Mouse (Mus musculus): Measurements from ENCODE around the gene Gzf1. TPM values are rescaled to one million over a fixed set of nuclear protein-coding genes. Genes with fewer than 3 reads are reported as not detected.

Gzf1 gene
- polyA plus RNA-seq (2014; fragmentation: Illumina TruSeq; extraction: RNeasy Lipid Tissue Mini Kit (QIAGEN cat#74804); ENCODE audit: low read depth, low replicate concordance) = 46.9 TPM

GRCm38 (mm10) chr2:148680775-148681291, at the start of gene Gzf1:
Gene Gzf1, plus strand, starts transcription at chr2:148681023.

GRCm38 (mm10) chr2:148672199-148673096, 8.4 kb upstream of the Gzf1 start, which contains the start of gene Nxt1:
Gene Nxt1, plus strand, starts transcription at chr2:148672601.

GRCm38 (mm10) chr2:148732327-148733000, 51.6 kb downstream of the Gzf1 start, which contains the start of gene Napb:
Gene Napb, minus strand, starts transcription at chr2:148732467.

Other genes with a start within 250 kb of the Gzf1 start
- gene Cd93, start 237.5 kb upstream of the Gzf1 start, polyA plus RNA-seq (2014; fragmentation: Illumina TruSeq; extraction: RNeasy Lipid Tissue Mini Kit (QIAGEN cat#74804); ENCODE audit: low read depth, low replicate concordance) = 49.3 TPM
- gene Nxt1, start 8.4 kb upstream of the Gzf1 start, polyA plus RNA-seq (2014; fragmentation: Illumina TruSeq; extraction: RNeasy Lipid Tissue Mini Kit (QIAGEN cat#74804); ENCODE audit: low read depth, low replicate concordance) = 6.6 TPM
- 14.1 TPM for gene Napb, start 51.4 kb downstream of the Gzf1 start, polyA plus RNA-seq (2014; fragmentation: Illumina TruSeq; extraction: RNeasy Lipid Tissue Mini Kit (QIAGEN cat#74804); ENCODE audit: low read depth, low replicate concordance)
- not detected for gene Cstl1, start 69.3 kb downstream of the Gzf1 start, polyA plus RNA-seq (2014; fragmentation: Illumina TruSeq; extraction: RNeasy Lipid Tissue Mini Kit (QIAGEN cat#74804); ENCODE audit: low read depth, low replicate concordance)
- gene Cst11, start 90.5 kb downstream of the Gzf1 start, polyA plus RNA-seq (2014; fragmentation: Illumina TruSeq; extraction: RNeasy Lipid Tissue Mini Kit (QIAGEN cat#74804); ENCODE audit: low read depth, low replicate concordance) = not detected
- not detected for gene 8030411F24Rik, start 101.0 kb downstream of the Gzf1 start, polyA plus RNA-seq (2014; fragmentation: Illumina TruSeq; extraction: RNeasy Lipid Tissue Mini Kit (QIAGEN cat#74804); ENCODE audit: low read depth, low replicate concordance)
- gene Cst12, start 108.3 kb downstream of the Gzf1 start, polyA plus RNA-seq (2014; fragmentation: Illumina TruSeq; extraction: RNeasy Lipid Tissue Mini Kit (QIAGEN cat#74804); ENCODE audit: low read depth, low replicate concordance) = not detected
- gene Cst8, start 117.8 kb downstream of the Gzf1 start, polyA plus RNA-seq (2014; fragmentation: Illumina TruSeq; extraction: RNeasy Lipid Tissue Mini Kit (QIAGEN cat#74804); ENCODE audit: low read depth, low replicate concordance) = 132 TPM
- gene Cst13, start 139.1 kb downstream of the Gzf1 start, polyA plus RNA-seq (2014; fragmentation: Illumina TruSeq; extraction: RNeasy Lipid Tissue Mini Kit (QIAGEN cat#74804); ENCODE audit: low read depth, low replicate concordance) = not detected
- not detected for gene Cst9, start 154.1 kb downstream of the Gzf1 start, polyA plus RNA-seq (2014; fragmentation: Illumina TruSeq; extraction: RNeasy Lipid Tissue Mini Kit (QIAGEN cat#74804); ENCODE audit: low read depth, low replicate concordance)
- gene 9230104L09Rik, start 184.0 kb downstream of the Gzf1 start, polyA plus RNA-seq (2014; fragmentation: Illumina TruSeq; extraction: RNeasy Lipid Tissue Mini Kit (QIAGEN cat#74804); ENCODE audit: low read depth, low replicate concordance) = 2.6 TPM
- 48.5 TPM for gene Cst3, start 194.7 kb downstream of the Gzf1 start, polyA plus RNA-seq (2014; fragmentation: Illumina TruSeq; extraction: RNeasy Lipid Tissue Mini Kit (QIAGEN cat#74804); ENCODE audit: low read depth, low replicate concordance)